Mouse (Mus musculus): ENCODE measurements around the gene Zfp965.
"Not testable (repeated sequence)": the region's sequence is repeated elsewhere in the genome, so short reads cannot be mapped to it uniquely, and the experiment has no call there.

Gene Zfp965

DNA sequence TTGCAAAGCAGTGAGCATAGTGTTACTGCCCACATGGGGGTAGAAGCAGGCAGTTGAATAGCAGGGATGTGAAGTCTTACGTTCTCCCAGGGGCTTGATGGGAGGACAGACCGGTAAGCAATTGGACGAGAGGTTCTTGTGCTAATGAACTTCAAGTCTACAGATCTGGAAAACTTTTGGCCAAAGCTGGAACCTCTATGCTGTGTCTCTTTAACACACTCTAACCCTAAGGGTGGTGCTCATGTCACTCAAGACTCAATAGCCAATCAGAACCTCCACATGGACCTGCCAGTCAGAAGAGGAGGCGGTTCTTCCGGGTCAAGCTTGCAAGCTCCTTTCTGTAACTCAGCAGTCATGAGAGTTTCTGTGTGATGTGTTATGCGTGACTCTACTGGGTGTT lies at the start of gene Zfp965:
TSS of gene Zfp965 (plus strand) at position 301 of the 400 bp plus-strand sequence.
- DNase-seq (ENCODE audit: inconsistent age in 2 of 2, low spot score in 1 of 2): not testable (repeated sequence)

- DNase-seq (ENCODE audit: inconsistent age in 2 of 2, low spot score in 1 of 2): not testable (repeated sequence)
Measured at GRCm38 (mm10) chr2:175435707-175436106, 34.1 kb upstream of the Zfp965 start, which contains the start of gene Gm4724. Gene Gm4724 (minus strand): TSS chr2:175435807.
